Mouse (Mus musculus): Measurements from ENCODE around the gene Cdca3. TPM values are rescaled to one million over a fixed set of nuclear protein-coding genes. Genes with fewer than 3 reads are reported as not detected.

Gene Cdca3
- 8.2 and 11.8 TPM in 2 replicates for polyA plus RNA-seq (2015; fragmentation: Nextera tagmentation; extraction: Ambion mirVana)

GRCm38 (mm10) chr6:124828868-124829798 lies at the start of gene Cdca3, which contains the start of gene Usp5:
TSS of gene Cdca3 (plus strand) at chr6:124829547.
TSS of gene Usp5 (minus strand) at chr6:124829484.
- H3K36me3 ChIP-seq (ENCODE audit: insufficient read depth, low read length), result peaks cover 19% of the 10 kb centered on the region
- TF ChIP-seq EP300 (IDR thresholded peaks at IDR 0.05), result no peak
- peak; percentile 57 for TF ChIP-seq CTCF (IDR thresholded peaks at IDR 0.05)
- H3K27ac ChIP-seq (ENCODE audit: low read length), result peak within 1 kb of the TSS; percentile 82
- peak within 1 kb of the TSS; percentile 71 for H3K4me3 ChIP-seq (ENCODE audit: low read depth, low read length)
- under 1% methylated on average over 55 of the region's 55 CpGs for WGBS
- no peaks in the 10 kb centered on the region for H3K27me3 ChIP-seq (replicated peaks; ENCODE audit: insufficient read depth, low read length)
- H3K9me3 ChIP-seq (ENCODE audit: low read length), result no peaks in the 10 kb centered on the region
- DNase-seq (ENCODE audit: low spot score) (peak; percentile 100), ATAC-seq (peak; percentile 92)
- H3K4me1 ChIP-seq (ENCODE audit: insufficient read depth, low read depth, low read length), result peaks cover 8% of the 10 kb centered on the region; the same call in 1 of the 2 replicates
- H3K4me2 ChIP-seq (replicated peaks; ENCODE audit: low read depth, low read length), result peak within 1 kb of the TSS; percentile 74
- H3K9ac ChIP-seq (replicated peaks; ENCODE audit: low read depth), result peak within 1 kb of the TSS; percentile 42

GRCm38 (mm10) chr6:124779984-124780416 lies 49.3 kb upstream of the Cdca3 start:
- Histone ChIP-seq H3K36me3 (ENCODE audit: insufficient read depth, low read length) (no peaks in the 10 kb centered on the region), H3K4me1 (ENCODE audit: insufficient read depth, low read depth, low read length) (0 out of 2 replicates have a peak, but pooled peaks cover 4% of the 10 kb centered on the region), H3K27ac (ENCODE audit: low read length) (no peak overlapping the region), H3K4me3 (ENCODE audit: low read depth, low read length) (peak overlapping the region; percentile 19), H3K9me3 (ENCODE audit: low read length) (no peaks in the 10 kb centered on the region), H3K27me3 (replicated peaks; ENCODE audit: insufficient read depth, low read length) (no peaks in the 10 kb centered on the region), H3K9ac (replicated peaks; ENCODE audit: low read depth) (no peak overlapping the region), H3K4me2 (replicated peaks; ENCODE audit: low read depth, low read length) (peak overlapping the region; percentile 58)
- ATAC-seq, result peak; percentile 48; the same call in 1 of the 2 replicates
- 4% methylated on average over 10 of the region's 10 CpGs for WGBS
- TF ChIP-seq EP300 (IDR thresholded peaks at IDR 0.05) (no peak), CTCF (IDR thresholded peaks at IDR 0.05) (no peak)
- peak; percentile 76 for DNase-seq (ENCODE audit: low spot score)

GRCm38 (mm10) chr6:124780917-124781316 lies 48.4 kb upstream of the Cdca3 start:
- H3K9me3 ChIP-seq (ENCODE audit: low read length), result no peaks in the 10 kb centered on the region
- H3K4me3 ChIP-seq (ENCODE audit: low read depth, low read length), result no peak overlapping the region
- ATAC-seq, result no peak
- no peak for DNase-seq (ENCODE audit: low spot score)
- WGBS, result 88% methylated on average over 7 of the region's 7 CpGs
- TF ChIP-seq EP300 (IDR thresholded peaks at IDR 0.05), result no peak
- no peak for TF ChIP-seq CTCF (IDR thresholded peaks at IDR 0.05)
- H3K4me2 ChIP-seq (replicated peaks; ENCODE audit: low read depth, low read length), result no peak overlapping the region
- H3K36me3 ChIP-seq (ENCODE audit: insufficient read depth, low read length), result no peaks in the 10 kb centered on the region
- H3K27ac ChIP-seq (ENCODE audit: low read length), result no peak overlapping the region
- 0 out of 2 replicates have a peak, but pooled peaks cover 4% of the 10 kb centered on the region for H3K4me1 ChIP-seq (ENCODE audit: insufficient read depth, low read depth, low read length)
- no peak overlapping the region for H3K9ac ChIP-seq (replicated peaks; ENCODE audit: low read depth)
- H3K27me3 ChIP-seq (replicated peaks; ENCODE audit: insufficient read depth, low read length), result no peaks in the 10 kb centered on the region

- H3K36me3 ChIP-seq (ENCODE audit: insufficient read depth, low read length), result no peaks in the 10 kb centered on the region
- no peak overlapping the region for H3K27ac ChIP-seq (ENCODE audit: low read length)
- TF ChIP-seq EP300 (IDR thresholded peaks at IDR 0.05) (no peak), CTCF (IDR thresholded peaks at IDR 0.05) (no peak)
- H3K4me3 ChIP-seq (ENCODE audit: low read depth, low read length), result peak overlapping the region; percentile 4; the same call in 1 of the 2 replicates
- no peaks in the 10 kb centered on the region for H3K9me3 ChIP-seq (ENCODE audit: low read length)
- peak overlapping the region; percentile 37; the same call in 1 of the 2 replicates for H3K4me2 ChIP-seq (replicated peaks; ENCODE audit: low read depth, low read length)
- peak; percentile 39 for DNase-seq (ENCODE audit: low spot score)
- 18% methylated on average over 6 of the region's 6 CpGs for WGBS
- no peak overlapping the region for H3K9ac ChIP-seq (replicated peaks; ENCODE audit: low read depth)
- H3K27me3 ChIP-seq (replicated peaks; ENCODE audit: insufficient read depth, low read length), result no peaks in the 10 kb centered on the region
- ATAC-seq, result peak; percentile 43; the same call in 1 of the 2 replicates
- 0 out of 2 replicates have a peak, but pooled peaks cover 4% of the 10 kb centered on the region for H3K4me1 ChIP-seq (ENCODE audit: insufficient read depth, low read depth, low read length)
Measured at GRCm38 (mm10) chr6:124782436-124782835, 46.9 kb upstream of the Cdca3 start.

GRCm38 (mm10) chr6:124786756-124787420 lies 42.5 kb upstream of the Cdca3 start:
- H3K4me1 ChIP-seq (ENCODE audit: insufficient read depth, low read depth, low read length), result 0 out of 2 replicates have a peak, but pooled peaks cover 4% of the 10 kb centered on the region
- TF ChIP-seq CTCF (IDR thresholded peaks at IDR 0.05) (no peak), EP300 (IDR thresholded peaks at IDR 0.05) (no peak)
- no peaks in the 10 kb centered on the region for H3K36me3 ChIP-seq (ENCODE audit: insufficient read depth, low read length)
- H3K9me3 ChIP-seq (ENCODE audit: low read length), result no peaks in the 10 kb centered on the region
- WGBS, result 48% methylated on average over 8 of the region's 8 CpGs
- no peak for ATAC-seq
- H3K27ac ChIP-seq (ENCODE audit: low read length), result no peak overlapping the region
- no peaks in the 10 kb centered on the region for H3K27me3 ChIP-seq (replicated peaks; ENCODE audit: insufficient read depth, low read length)
- no peak overlapping the region for H3K4me3 ChIP-seq (ENCODE audit: low read depth, low read length)
- no peak overlapping the region for H3K4me2 ChIP-seq (replicated peaks; ENCODE audit: low read depth, low read length)
- DNase-seq (ENCODE audit: low spot score), result no peak
- no peak overlapping the region for H3K9ac ChIP-seq (replicated peaks; ENCODE audit: low read depth)

GRCm38 (mm10) chr6:124787722-124788121 lies 41.6 kb upstream of the Cdca3 start:
- 52% methylated on average over 10 of the region's 10 CpGs for WGBS
- DNase-seq (ENCODE audit: low spot score) (no peak), ATAC-seq (no peak)
- Histone ChIP-seq H3K36me3 (ENCODE audit: insufficient read depth, low read length) (no peaks in the 10 kb centered on the region), H3K4me1 (ENCODE audit: insufficient read depth, low read depth, low read length) (no peaks in the 10 kb centered on the region), H3K27ac (ENCODE audit: low read length) (no peak overlapping the region), H3K9me3 (ENCODE audit: low read length) (no peaks in the 10 kb centered on the region), H3K9ac (replicated peaks; ENCODE audit: low read depth) (no peak overlapping the region), H3K4me3 (ENCODE audit: low read depth, low read length) (no peak overlapping the region), H3K4me2 (replicated peaks; ENCODE audit: low read depth, low read length) (no peak overlapping the region), H3K27me3 (replicated peaks; ENCODE audit: insufficient read depth, low read length) (no peaks in the 10 kb centered on the region)
- TF ChIP-seq EP300 (IDR thresholded peaks at IDR 0.05) (no peak), CTCF (IDR thresholded peaks at IDR 0.05) (no peak)
